Mouse (Mus musculus): ENCODE results near the gene Prr7.

Prr7 gene

GRCm38 (mm10) chr13:55476256-55476655 is 12.2 kb downstream of the Prr7 start:
- DNase-seq (ENCODE audit: extremely low spot score): no peak

- DNase-seq (ENCODE audit: extremely low spot score): no peak
These were observed 13.4 kb downstream of the Prr7 start for GRCm38 (mm10) chr13:55477492-55477891.

- DNase-seq (ENCODE audit: extremely low spot score): peak; percentile 41
These were observed 14.0 kb downstream of the Prr7 start for GRCm38 (mm10) chr13:55478036-55478435.

- no peak for DNase-seq (ENCODE audit: extremely low spot score)
These were observed 14.9 kb downstream of the Prr7 start for GRCm38 (mm10) chr13:55479008-55479407.

GRCm38 (mm10) chr13:55479929-55480328 is 15.9 kb downstream of the Prr7 start:
- DNase-seq (ENCODE audit: extremely low spot score): no peak

- no peak for DNase-seq (ENCODE audit: extremely low spot score)
These were observed 18.5 kb downstream of the Prr7 start for GRCm38 (mm10) chr13:55482542-55482941.

GRCm38 (mm10) chr13:55483071-55483470 is 19.0 kb downstream of the Prr7 start:
- DNase-seq (ENCODE audit: extremely low spot score): no peak

GRCm38 (mm10) chr13:55483593-55483992 is 19.5 kb downstream of the Prr7 start:
- peak; percentile 57 for DNase-seq (ENCODE audit: extremely low spot score)

- DNase-seq (ENCODE audit: extremely low spot score): no peak
These were observed 20.5 kb downstream of the Prr7 start for GRCm38 (mm10) chr13:55484520-55485088.

- peak; percentile 33 for DNase-seq (ENCODE audit: extremely low spot score)
These were observed 22.1 kb downstream of the Prr7 start for GRCm38 (mm10) chr13:55486029-55486794.

GRCm38 (mm10) chr13:55486916-55487577 is 23.0 kb downstream of the Prr7 start:
- peak; percentile 80 for DNase-seq (ENCODE audit: extremely low spot score)

GRCm38 (mm10) chr13:55487578-55488498 is 23.8 kb downstream of the Prr7 start, which contains the start of gene Dbn1:
TSS of gene Dbn1 (minus strand) at chr13:55488111.
- peak; percentile 86 for DNase-seq (ENCODE audit: extremely low spot score)

GRCm38 (mm10) chr13:55494257-55494656 is 30.2 kb downstream of the Prr7 start:
- DNase-seq (ENCODE audit: extremely low spot score): no peak

GRCm38 (mm10) chr13:55494883-55495621 is 31.0 kb downstream of the Prr7 start:
- DNase-seq (ENCODE audit: extremely low spot score): no peak

GRCm38 (mm10) chr13:55495702-55496101 is 31.6 kb downstream of the Prr7 start:
- no peak for DNase-seq (ENCODE audit: extremely low spot score)

GRCm38 (mm10) chr13:55496661-55497060 is 32.6 kb downstream of the Prr7 start:
- DNase-seq (ENCODE audit: extremely low spot score): no peak

GRCm38 (mm10) chr13:55498906-55499305 is 34.8 kb downstream of the Prr7 start:
- DNase-seq (ENCODE audit: extremely low spot score): no peak

- no peak for DNase-seq (ENCODE audit: extremely low spot score)
These were observed 36.5 kb downstream of the Prr7 start for GRCm38 (mm10) chr13:55500575-55500974.

GRCm38 (mm10) chr13:55502405-55502804 is 38.3 kb downstream of the Prr7 start:
- DNase-seq (ENCODE audit: extremely low spot score): no peak

- no peak for DNase-seq (ENCODE audit: extremely low spot score)
These were observed 40.3 kb downstream of the Prr7 start for GRCm38 (mm10) chr13:55504390-55504789.

GRCm38 (mm10) chr13:55505810-55506209 is 41.7 kb downstream of the Prr7 start:
- no peak for DNase-seq (ENCODE audit: extremely low spot score)
